Mouse (Mus musculus) intestine, embryonic 16.5 days (tissue): ENCODE results near the gene Tmem128. TPM values are rescaled to one million over a fixed set of nuclear protein-coding genes. Genes with fewer than 3 reads are reported as not detected.

Source experiments
- ATAC-seq: fragments of 200-750 bp; cut with Nextera tagmentation; 2 replicates; pipeline ENCODE4 v1.8.0; 2017; ENCODE audit warnings: moderate TSS enrichment, moderate library complexity
- H3K27ac ChIP-seq: fragments of 300-500 bp; sonication (generic); 2 replicates; pipeline ENCODE4 v1.5.1; 2014; ENCODE audit warnings: mild to moderate bottlenecking, low read length
- H3K27me3 ChIP-seq: fragments of 300-500 bp; sonication (generic); replicated peaks from 2 replicates; pipeline ENCODE4 v1.6.1; 2014; ENCODE audit warnings: low read length, control low read depth, mixed read lengths; ENCODE audit not compliant: control insufficient read depth, insufficient read depth
- H3K36me3 ChIP-seq: fragments of 300-500 bp; sonication (generic); 2 replicates; pipeline ENCODE4 v1.6.1; 2014; ENCODE audit warnings: low read length, control low read depth; ENCODE audit not compliant: control insufficient read depth, insufficient read depth
- H3K4me1 ChIP-seq: fragments of 300-500 bp; sonication (generic); 2 replicates; pipeline ENCODE4 v1.6.1; 2014; ENCODE audit warnings: low read length, control low read depth, mixed read lengths; ENCODE audit not compliant: control insufficient read depth, insufficient read depth
- H3K4me2 ChIP-seq: fragments of 300-500 bp; sonication (generic); 2 replicates; pipeline ENCODE4 v1.6.1; 2014; ENCODE audit warnings: low read depth, low read length, control low read depth
- H3K4me3 ChIP-seq: fragments of 300-500 bp; sonication (generic); 2 replicates; pipeline ENCODE4 v1.5.1; 2014; ENCODE audit warnings: mild to moderate bottlenecking, low read length
- H3K9ac ChIP-seq: fragments of 300-500 bp; sonication (generic); 2 replicates; pipeline ENCODE4 v1.6.1; 2014; ENCODE audit warnings: low read depth, low read length
- H3K9me3 ChIP-seq: fragments of 300-500 bp; sonication (generic); 2 replicates; pipeline ENCODE4 v1.6.1; 2016; ENCODE audit warnings: low read length, control low read depth; ENCODE audit not compliant: control insufficient read depth
- WGBS: fragments of 180-500 bp; shearing (Covaris S2); extraction: QIAGEN DNeasy Blood & Tissue Kit; methylation state at CpG from one replicate; pipeline ENCODE4 v1.1.7; 2014; 5-methylcytosine and 5-hydroxymethylcytosine counted together
- polyA plus RNA-seq: library from polyadenylated mRNA; unstranded; fragments of >200 nt; fragmentation: Nextera tagmentation; extraction: Ambion mirVana; gene quantifications from 2 replicates; pipeline ENCODE4 v1.2.1, GENCODE M21; 2015

The Tmem128 gene
- 58.3 and 62.9 TPM in 2 replicates for polyA plus RNA-seq

DNA sequence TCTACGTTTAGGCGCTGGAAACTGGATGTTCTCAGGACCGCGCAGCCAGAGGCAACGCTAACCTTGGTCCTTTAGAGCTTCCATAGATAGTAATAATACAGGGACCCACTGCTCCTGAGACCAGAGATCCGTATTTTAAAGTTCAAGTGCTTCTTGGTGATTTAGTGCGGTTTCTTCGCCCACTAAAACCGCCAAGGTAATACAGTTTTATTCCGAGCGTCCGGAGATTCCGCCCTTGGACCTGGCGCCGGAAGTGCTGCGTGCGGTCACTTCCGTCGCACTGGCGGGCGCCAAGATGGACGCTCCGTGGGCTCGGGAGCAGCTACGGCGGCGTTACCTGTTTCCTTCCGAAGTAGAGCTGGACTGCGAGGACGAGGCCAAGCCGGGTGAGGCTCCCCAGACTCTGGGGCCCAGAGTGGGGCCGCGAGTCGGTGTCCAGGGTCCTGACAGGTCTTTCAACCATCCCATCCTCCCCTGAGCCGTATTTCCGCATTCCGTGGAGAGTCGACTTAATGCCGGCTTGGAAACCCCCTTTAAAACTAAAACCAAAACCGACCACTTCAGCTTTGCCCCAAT is at the start of gene Tmem128:
Gene Tmem128, plus strand, starts transcription at position 79 of the 576 bp plus-strand sequence.
- Histone ChIP-seq H3K9ac (peak within 1 kb of the TSS; percentile 84), H3K4me1 (peaks cover 4% of the 10 kb centered on the region; the same call in 1 of the 2 replicates), H3K4me2 (peak within 1 kb of the TSS; percentile 83), H3K27ac (peak within 1 kb of the TSS; percentile 91), H3K4me3 (peak within 1 kb of the TSS; percentile 83), H3K9me3 (no peaks in the 10 kb centered on the region), H3K27me3 (no peaks in the 10 kb centered on the region), H3K36me3 (peaks cover 10% of the 10 kb centered on the region; the same call in 1 of the 2 replicates)
- WGBS: under 1% methylated on average over 40 of the region's 40 CpGs
- ATAC-seq: peak; percentile 85

DNA sequence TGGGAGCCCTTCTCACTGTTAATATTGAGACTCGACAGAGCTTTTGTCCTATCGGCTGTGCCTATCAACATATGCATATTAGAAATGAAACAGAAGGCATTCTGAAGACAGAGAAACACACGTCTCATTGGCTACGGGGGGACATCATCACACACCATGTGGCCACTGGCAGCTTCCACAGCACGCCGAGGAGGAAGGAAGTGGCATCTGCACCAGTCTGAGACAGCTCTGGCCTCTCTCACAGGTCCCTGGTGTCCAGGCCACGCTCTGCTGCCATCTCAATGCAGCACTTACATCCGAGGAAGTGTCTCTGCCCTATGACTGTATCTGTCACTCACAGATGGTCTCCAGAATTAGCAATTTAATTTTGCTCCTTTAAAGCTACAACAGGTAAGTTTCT is 48.3 kb upstream of the Tmem128 start:
- H3K27me3 ChIP-seq: no peaks in the 10 kb centered on the region
- no peak overlapping the region for H3K9ac ChIP-seq
- H3K4me2 ChIP-seq: no peak overlapping the region
- H3K27ac ChIP-seq: no peak overlapping the region
- no peak overlapping the region for H3K4me3 ChIP-seq
- H3K36me3 ChIP-seq: peaks cover 22% of the 10 kb centered on the region
- no peaks in the 10 kb centered on the region for H3K9me3 ChIP-seq
- ATAC-seq: no peak
- no peaks in the 10 kb centered on the region for H3K4me1 ChIP-seq
- WGBS: 85% methylated on average over 8 of the region's 8 CpGs

DNA sequence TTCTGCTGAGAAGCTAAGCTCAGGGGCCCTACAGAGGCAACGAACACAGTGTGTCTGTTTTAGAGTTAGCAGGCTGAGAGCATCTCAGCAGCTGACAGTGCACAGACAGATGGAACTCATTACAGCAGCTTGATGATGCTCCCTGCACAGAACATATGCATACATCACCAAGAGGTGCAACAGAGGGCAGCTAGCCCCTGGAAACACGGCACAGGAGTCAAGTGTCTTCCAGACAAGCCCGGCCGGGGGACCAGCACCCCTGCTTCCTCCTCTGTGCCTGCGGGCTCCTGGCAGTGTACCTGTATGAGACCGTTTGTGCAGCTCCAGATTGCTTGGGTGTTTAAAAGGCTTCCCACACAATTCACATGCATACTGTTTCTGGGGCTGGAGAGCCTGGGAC is 47.0 kb upstream of the Tmem128 start:
- Histone ChIP-seq H3K4me3 (no peak overlapping the region), H3K27me3 (no peaks in the 10 kb centered on the region), H3K9ac (no peak overlapping the region), H3K36me3 (peaks cover 22% of the 10 kb centered on the region), H3K4me2 (no peak overlapping the region), H3K9me3 (no peaks in the 10 kb centered on the region), H3K4me1 (no peaks in the 10 kb centered on the region), H3K27ac (no peak overlapping the region)
- WGBS: 87% methylated on average over 6 of the region's 6 CpGs
- ATAC-seq: no peak

DNA sequence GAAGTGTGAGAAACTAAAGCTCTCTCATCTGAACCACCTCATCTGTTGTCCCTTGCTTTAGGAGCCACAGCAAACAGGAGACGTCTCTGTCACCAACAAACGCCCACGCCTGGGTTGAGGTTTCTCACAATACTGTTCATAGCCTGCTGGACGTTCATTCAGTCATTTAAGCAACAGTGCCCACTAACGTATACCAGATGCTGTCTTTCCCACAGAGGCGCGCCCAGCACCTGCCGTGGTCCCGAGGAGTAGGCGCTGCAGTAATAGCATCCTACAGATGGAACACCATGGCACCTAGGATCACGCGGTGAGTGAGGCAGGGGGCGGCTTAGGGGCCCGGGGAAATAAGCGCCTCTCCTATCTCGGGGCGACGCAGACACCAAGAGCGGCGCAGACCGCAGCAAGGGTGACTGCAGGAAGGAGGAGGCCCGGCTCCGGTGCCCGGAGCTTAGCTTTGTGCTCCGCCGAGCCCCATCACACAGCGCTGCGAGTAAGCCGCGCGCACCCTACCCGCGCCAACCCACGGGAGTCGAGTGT is 40.1 kb upstream of the Tmem128 start:
- Histone ChIP-seq H3K27ac (peak overlapping the region; percentile 55; the same call in 1 of the 2 replicates), H3K9me3 (no peaks in the 10 kb centered on the region), H3K27me3 (no peaks in the 10 kb centered on the region), H3K4me2 (peak overlapping the region; percentile 64), H3K4me1 (peaks cover 14% of the 10 kb centered on the region), H3K36me3 (0 out of 2 replicates have a peak, but pooled peaks cover 4% of the 10 kb centered on the region), H3K9ac (peak overlapping the region; percentile 85), H3K4me3 (peak overlapping the region; percentile 82)
- ATAC-seq: peak; percentile 88
- under 1% methylated on average over 35 of the region's 35 CpGs for WGBS

DNA sequence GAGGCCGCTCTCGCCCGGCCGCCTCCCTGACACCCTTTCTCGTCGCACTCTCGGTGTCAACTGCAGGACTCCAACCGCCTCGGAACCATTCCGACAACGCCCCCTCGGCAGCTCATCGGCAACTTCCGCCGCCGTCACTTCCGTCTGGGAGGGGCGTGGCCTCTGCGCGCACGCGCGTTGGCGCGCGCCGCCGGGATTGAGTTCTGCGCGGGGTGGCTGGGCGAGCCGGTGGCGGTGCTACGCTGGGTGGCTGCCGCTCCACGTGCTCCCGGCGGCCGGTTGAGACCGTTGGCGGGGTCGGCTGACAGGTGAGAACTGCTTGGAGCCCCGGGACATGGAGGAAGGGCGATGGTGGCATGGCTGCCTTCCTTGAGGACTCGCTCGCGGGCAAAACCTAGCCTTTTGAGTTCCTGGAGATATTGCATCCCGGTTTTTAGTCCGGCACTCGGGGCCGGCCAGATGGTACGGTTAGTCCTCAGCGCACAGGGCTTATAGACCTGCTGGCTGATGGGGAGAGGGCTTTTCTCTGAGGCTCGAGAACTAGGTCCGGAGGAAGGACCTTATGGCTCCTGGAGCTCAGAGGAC is 39.6 kb upstream of the Tmem128 start, which contains the start of the genes Zbtb49 and Lyar:
Gene Zbtb49, minus strand, starts transcription at position 130 of the 585 bp plus-strand sequence.
Gene Lyar, plus strand, starts transcription at position 143 of the 585 bp plus-strand sequence.
- 0% methylated on average over 55 of the region's 55 CpGs for WGBS

DNA sequence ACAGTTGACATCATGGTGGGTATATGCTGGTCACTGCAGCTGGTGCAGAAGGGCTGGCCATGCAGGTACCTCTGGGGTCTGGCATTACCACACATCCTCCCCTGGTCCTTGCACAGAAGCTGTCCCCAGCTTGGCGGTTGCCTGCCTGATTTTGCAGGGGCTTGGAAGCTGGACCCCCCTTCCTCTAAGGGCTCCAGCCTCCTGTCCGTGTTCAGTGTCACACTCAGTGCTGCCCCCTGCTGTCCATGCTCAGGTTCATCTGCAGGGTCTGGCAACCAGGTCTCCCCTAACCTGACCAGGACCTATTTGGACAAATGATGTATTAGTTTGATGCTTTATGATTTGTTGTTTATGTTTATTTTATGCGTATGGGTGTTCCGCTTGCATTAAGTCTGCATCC is 24.6 kb upstream of the Tmem128 start:
- H3K36me3 ChIP-seq: peaks cover 7% of the 10 kb centered on the region
- no peak overlapping the region for H3K4me3 ChIP-seq
- H3K4me1 ChIP-seq: no peaks in the 10 kb centered on the region
- ATAC-seq: no peak
- no peak overlapping the region for H3K4me2 ChIP-seq
- H3K9ac ChIP-seq: no peak overlapping the region
- WGBS: 69% methylated on average over 4 of the region's 4 CpGs
- no peaks in the 10 kb centered on the region for H3K27me3 ChIP-seq
- H3K27ac ChIP-seq: no peak overlapping the region
- no peaks in the 10 kb centered on the region for H3K9me3 ChIP-seq

More for the DNA sequence above, 39.6 kb upstream of the Tmem128 start, which contains the start of the genes Zbtb49 and Lyar:
- H3K4me1 ChIP-seq: peaks cover 14% of the 10 kb centered on the region
- H3K27ac ChIP-seq: peak within 1 kb of the TSS; percentile 55; the same call in 1 of the 2 replicates
- ATAC-seq: peak; percentile 96
- H3K4me3 ChIP-seq: peak within 1 kb of the TSS; percentile 82
- no peaks in the 10 kb centered on the region for H3K9me3 ChIP-seq
- no peaks in the 10 kb centered on the region for H3K27me3 ChIP-seq
- peak within 1 kb of the TSS; percentile 64 for H3K4me2 ChIP-seq
- peak within 1 kb of the TSS; percentile 85 for H3K9ac ChIP-seq
- 0 out of 2 replicates have a peak, but pooled peaks cover 2% of the 10 kb centered on the region for H3K36me3 ChIP-seq

DNA sequence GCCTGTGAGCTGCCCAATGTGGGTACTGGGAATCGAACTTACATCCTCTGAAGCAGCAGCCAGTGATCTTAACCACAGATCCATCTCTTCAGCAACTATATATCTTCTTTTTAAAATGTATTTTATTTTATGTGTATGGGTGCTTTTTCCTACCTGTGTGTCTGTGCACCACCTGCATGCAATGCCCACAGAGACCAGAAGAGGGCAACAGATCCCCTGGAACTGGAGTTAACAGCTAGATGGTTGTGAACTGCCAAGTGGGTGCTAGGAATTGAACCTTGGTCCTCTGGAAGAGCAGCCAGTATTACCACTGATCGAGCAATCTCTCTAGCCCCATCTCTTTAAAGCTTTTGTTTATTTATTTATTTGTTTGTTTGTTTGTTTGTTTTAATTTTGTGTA is 23.4 kb upstream of the Tmem128 start:
- Histone ChIP-seq H3K4me2 (no peak overlapping the region), H3K9ac (no peak overlapping the region), H3K4me1 (no peaks in the 10 kb centered on the region), H3K27ac (no peak overlapping the region), H3K27me3 (no peaks in the 10 kb centered on the region), H3K9me3 (no peaks in the 10 kb centered on the region), H3K36me3 (peaks cover 6% of the 10 kb centered on the region), H3K4me3 (no peak overlapping the region)
- 96% methylated on average over 2 of the region's 2 CpGs for WGBS
- no peak for ATAC-seq

DNA sequence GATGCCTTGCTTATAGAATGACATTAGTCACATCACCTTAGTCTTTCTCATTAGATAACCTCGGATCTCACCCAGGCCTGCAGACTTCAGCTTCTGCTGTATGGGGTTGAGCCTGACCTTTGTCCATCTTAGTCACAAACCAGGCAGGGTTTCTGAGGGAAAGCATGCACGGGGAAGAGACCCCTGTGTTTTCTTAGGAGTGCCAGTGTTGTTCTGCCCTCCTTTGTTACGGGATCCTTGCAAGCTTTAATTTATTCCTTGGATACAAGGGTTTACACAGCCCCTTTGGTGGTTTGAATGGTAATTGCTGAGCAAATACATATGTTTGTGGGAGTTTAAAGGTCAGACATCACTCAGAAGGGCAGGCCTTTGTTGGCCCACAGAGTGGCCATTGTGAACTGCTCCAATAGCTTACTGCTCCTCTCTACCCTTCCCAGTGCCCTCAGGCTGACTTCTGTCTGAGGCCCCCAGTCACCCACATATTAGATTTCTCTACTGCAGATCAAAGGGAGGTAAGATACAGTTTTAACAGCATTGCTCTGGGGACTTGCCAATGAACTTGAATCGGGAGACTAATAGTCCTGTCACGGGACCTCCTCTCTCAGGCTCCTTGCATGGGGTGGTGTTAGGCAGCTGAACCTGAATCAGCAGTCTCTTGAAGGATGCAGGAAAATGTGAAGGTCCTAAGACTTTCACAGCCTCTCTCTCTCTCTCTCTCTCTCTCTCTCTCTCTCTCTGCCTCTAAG is 19.1 kb upstream of the Tmem128 start:
- no peaks in the 10 kb centered on the region for H3K27me3 ChIP-seq
- no peaks in the 10 kb centered on the region for H3K9me3 ChIP-seq
- no peak overlapping the region for H3K27ac ChIP-seq
- 43% methylated on average over 5 of the region's 5 CpGs for WGBS
- no peaks in the 10 kb centered on the region for H3K4me1 ChIP-seq
- no peak overlapping the region for H3K4me2 ChIP-seq
- H3K36me3 ChIP-seq: no peaks in the 10 kb centered on the region
- ATAC-seq: peak; percentile 48; the same call in 1 of the 2 replicates
- no peak overlapping the region for H3K4me3 ChIP-seq
- no peak overlapping the region for H3K9ac ChIP-seq

DNA sequence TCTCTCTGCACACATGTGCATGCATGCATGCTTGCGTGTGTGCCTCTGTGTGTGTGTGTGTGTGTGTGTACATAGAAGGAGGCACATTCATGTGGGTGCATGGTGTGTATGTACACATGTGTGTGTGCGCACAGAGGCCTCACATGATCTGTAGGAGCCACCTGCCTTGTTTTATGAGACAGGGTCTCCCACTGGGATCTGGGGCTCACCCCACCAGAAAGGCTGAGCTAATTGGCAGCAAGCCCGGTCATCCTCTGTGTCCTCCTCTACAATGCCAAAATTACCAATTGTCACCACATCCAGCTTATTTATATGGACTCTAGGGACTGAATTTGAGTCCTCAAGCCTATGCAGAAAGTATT is 18.5 kb upstream of the Tmem128 start:
- H3K27me3 ChIP-seq: no peaks in the 10 kb centered on the region
- H3K4me3 ChIP-seq: no peak overlapping the region
- no peak overlapping the region for H3K9ac ChIP-seq
- H3K9me3 ChIP-seq: no peaks in the 10 kb centered on the region
- no peaks in the 10 kb centered on the region for H3K4me1 ChIP-seq
- no peak overlapping the region for H3K4me2 ChIP-seq
- ATAC-seq: 0 out of 2 replicates have a peak, but pooled peaks have one; percentile 11
- WGBS: 90% methylated on average over 3 of the region's 3 CpGs
- no peak overlapping the region for H3K27ac ChIP-seq
- no peaks in the 10 kb centered on the region for H3K36me3 ChIP-seq
